Mouse (Mus musculus) midbrain, embryonic 10.5 days (tissue): ENCODE results near the gene Mucl3. TPM values are rescaled to one million over a fixed set of nuclear protein-coding genes. Genes with fewer than 3 reads are reported as not detected.

ENCODE experiments used
- DNase-seq: peaks from one replicate; pipeline ENCODE4 v3.0.0-alpha.2; 2017; ENCODE audit warnings: low spot score
- H3K27ac ChIP-seq: fragments of 300-500 bp; sonication (generic); replicated peaks from 2 replicates; pipeline ENCODE4 v1.5.1; 2016; ENCODE audit warnings: mild to moderate bottlenecking
- H3K27me3 ChIP-seq: fragments of 300-500 bp; sonication (generic); 2 replicates; pipeline ENCODE4 v1.6.1; 2016; ENCODE audit warnings: low read depth, mild to moderate bottlenecking; ENCODE audit not compliant: poor library complexity, severe bottlenecking
- H3K36me3 ChIP-seq: fragments of 300-500 bp; sonication (generic); 2 replicates; pipeline ENCODE4 v1.6.1; 2016; ENCODE audit warnings: mild to moderate bottlenecking, moderate library complexity
- H3K4me1 ChIP-seq: fragments of 300-500 bp; sonication (generic); 2 replicates; pipeline ENCODE4 v1.6.1; 2016
- H3K4me3 ChIP-seq: fragments of 300-500 bp; sonication (generic); 2 replicates; pipeline ENCODE4 v1.5.1; 2016; ENCODE audit warnings: mild to moderate bottlenecking, moderate library complexity
- H3K9me3 ChIP-seq: fragments of 300-500 bp; sonication (generic); replicated peaks from 2 replicates; pipeline ENCODE4 v1.6.1; 2016; ENCODE audit warnings: mild to moderate bottlenecking
- WGBS: fragments of 180-500 bp; shearing (Covaris S2); methylation state at CpG from one replicate; pipeline ENCODE4 v1.1.7; 2016; 5-methylcytosine and 5-hydroxymethylcytosine counted together
- polyA plus RNA-seq: library from polyadenylated mRNA; unstranded; fragments of >200 nt; fragmentation: Nextera tagmentation; extraction: Ambion mirVana; gene quantifications from 2 replicates; pipeline ENCODE4 v1.2.1, GENCODE M21; 2016

The Mucl3 gene
- polyA plus RNA-seq, 1 experiment from 2014 or later, result 0.22 TPM

DNA sequence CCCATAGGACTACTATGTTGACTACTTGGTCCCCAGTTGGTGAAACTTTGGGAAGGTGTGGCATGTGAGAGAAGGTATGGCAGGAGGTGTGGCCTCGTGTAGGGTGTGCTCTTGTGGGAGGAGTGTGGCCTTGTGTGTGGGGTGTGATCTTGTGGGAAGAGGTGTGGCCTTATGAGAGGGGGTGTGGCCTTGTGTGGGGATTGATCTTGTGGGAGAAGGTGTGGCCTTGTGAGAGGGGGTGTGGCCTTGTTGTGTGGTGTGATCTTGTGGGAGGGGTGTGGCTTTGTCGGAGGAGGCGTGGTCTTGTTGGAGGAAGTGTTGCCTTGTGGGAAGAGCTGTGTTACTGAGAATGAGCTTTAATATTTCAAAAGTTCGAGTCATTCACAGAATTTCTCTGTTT lies 26.4 kb downstream of the Mucl3 start:
- Histone ChIP-seq H3K4me3 (no peak overlapping the region), H3K36me3 (no peaks in the 10 kb centered on the region), H3K4me1 (no peaks in the 10 kb centered on the region), H3K9me3 (peaks cover 4% of the 10 kb centered on the region; the same call in 1 of the 2 replicates), H3K27ac (no peak overlapping the region), H3K27me3 (no peaks in the 10 kb centered on the region)
- no peak for DNase-seq
- 81% methylated on average over 4 of the region's 4 CpGs for WGBS

DNA sequence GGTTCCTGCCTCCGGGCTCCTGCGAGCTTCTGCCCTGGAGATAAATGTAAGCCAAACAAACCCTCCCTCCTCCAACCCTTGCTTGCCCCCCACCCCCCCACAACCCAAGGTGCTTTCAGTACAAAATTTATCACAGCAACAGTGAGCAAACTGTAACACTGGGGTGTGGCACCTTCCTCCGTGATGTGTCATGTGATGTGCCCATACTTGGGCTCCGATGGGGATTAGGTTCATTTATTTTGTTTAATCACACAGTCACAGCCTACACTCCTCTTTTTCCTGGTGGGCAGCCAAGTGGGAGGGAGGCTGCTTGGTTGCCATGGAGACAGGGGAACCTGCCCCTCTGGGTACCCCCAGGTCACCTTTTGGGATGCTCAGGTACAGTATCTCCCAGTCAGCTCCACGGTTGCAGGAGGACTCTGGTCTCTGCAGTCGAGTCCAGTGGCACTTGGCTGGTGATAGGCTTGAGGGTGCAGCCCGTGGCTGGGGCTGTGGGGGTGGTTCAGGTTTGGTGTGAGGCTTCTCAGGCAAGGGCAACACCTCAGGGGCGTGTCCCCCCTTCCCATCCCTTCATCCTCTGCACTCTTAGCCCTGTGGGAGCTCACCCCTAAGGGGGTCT lies 41.6 kb downstream of the Mucl3 start:
- WGBS, result 67% methylated on average over 8 of the region's 8 CpGs
- Histone ChIP-seq H3K27ac (no peak overlapping the region), H3K4me3 (no peak overlapping the region), H3K27me3 (no peaks in the 10 kb centered on the region), H3K9me3 (peaks cover 4% of the 10 kb centered on the region; the same call in 1 of the 2 replicates), H3K4me1 (0 out of 2 replicates have a peak, but pooled peaks cover 3% of the 10 kb centered on the region), H3K36me3 (no peaks in the 10 kb centered on the region)
- DNase-seq, result no peak

DNA sequence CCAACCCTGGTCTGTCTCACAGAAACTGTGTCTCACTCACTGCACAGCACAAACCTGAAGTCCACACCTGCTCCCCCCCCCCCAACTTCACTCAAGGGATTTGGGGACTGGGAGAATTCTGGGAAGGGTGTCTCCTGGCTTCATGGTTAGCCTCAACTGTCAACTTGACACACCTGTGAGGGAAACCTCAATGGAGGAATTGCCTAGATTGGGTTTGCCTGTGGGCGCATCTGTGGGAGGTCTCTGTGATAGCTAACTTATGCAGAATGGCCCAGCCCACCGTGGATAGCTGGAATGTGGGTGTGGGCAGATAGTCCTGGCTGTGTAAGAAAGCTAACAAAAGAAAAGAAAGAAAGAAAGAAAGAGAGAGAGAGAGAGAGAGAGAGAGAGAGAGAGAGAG lies 42.2 kb downstream of the Mucl3 start, which contains the start of gene Sfta2:
TSS of gene Sfta2 (plus strand) at position 301 of the 400 bp plus-strand sequence.
- Histone ChIP-seq H3K27ac (no peak within 1 kb of the TSS), H3K4me3 (no peak within 1 kb of the TSS), H3K9me3 (peaks cover 4% of the 10 kb centered on the region; the same call in 1 of the 2 replicates), H3K4me1 (0 out of 2 replicates have a peak, but pooled peaks cover 3% of the 10 kb centered on the region), H3K27me3 (no peaks in the 10 kb centered on the region), H3K36me3 (no peaks in the 10 kb centered on the region)
- WGBS, result 71% methylated on average over 2 of the region's 2 CpGs
- no peak for DNase-seq

DNA sequence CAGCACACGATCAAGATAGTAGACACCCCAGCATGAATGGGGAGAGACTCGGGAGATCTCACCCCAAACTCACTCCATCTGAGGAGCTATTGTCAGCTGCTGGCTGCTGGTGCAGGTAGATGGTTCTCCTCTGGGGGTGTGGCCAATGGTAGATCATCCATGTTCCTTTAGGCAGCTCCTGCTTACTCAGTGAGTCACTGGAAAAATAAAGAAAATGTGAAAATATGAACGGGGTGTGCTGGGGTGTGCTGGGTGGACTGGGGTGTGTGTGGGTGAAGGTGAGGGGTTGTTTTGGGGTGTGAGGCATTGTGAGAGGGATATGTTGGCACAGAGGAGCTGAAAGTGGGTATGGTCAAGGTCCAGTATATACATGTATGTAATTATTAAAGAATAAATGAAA lies 46.1 kb downstream of the Mucl3 start:
- Histone ChIP-seq H3K27ac (no peak overlapping the region), H3K4me3 (no peak overlapping the region), H3K36me3 (no peaks in the 10 kb centered on the region), H3K27me3 (no peaks in the 10 kb centered on the region), H3K9me3 (peaks cover 4% of the 10 kb centered on the region; the same call in 1 of the 2 replicates), H3K4me1 (0 out of 2 replicates have a peak, but pooled peaks cover 3% of the 10 kb centered on the region)
- no peak for DNase-seq
- 90% methylated on average over 3 of the region's 3 CpGs for WGBS

DNA sequence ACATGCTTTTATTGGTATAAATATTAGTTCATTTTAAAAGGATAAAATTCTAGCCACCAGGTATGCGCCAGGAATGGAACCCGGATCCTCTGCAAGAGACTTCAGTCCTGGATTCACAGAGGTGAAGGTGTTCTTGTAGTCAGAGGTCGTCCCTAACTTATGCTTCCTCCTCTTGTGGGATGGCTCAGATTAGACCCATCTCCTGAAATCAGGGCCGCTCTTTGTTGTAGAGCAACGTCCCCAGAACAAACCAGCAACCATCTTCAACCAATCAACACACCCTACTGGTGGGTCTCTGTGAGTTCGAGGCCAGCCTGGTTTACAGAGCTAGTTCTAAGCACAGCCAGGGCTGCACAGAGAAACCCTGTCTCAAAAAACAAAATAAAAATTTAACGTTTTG lies 49.0 kb downstream of the Mucl3 start:
- H3K36me3 ChIP-seq, result no peaks in the 10 kb centered on the region
- H3K27ac ChIP-seq, result no peak overlapping the region
- peaks cover 4% of the 10 kb centered on the region; the same call in 1 of the 2 replicates for H3K9me3 ChIP-seq
- no peaks in the 10 kb centered on the region for H3K4me1 ChIP-seq
- DNase-seq, result no peak
- H3K27me3 ChIP-seq, result no peaks in the 10 kb centered on the region
- no peak overlapping the region for H3K4me3 ChIP-seq
- 86% methylated on average over 7 of the region's 7 CpGs for WGBS

DNA sequence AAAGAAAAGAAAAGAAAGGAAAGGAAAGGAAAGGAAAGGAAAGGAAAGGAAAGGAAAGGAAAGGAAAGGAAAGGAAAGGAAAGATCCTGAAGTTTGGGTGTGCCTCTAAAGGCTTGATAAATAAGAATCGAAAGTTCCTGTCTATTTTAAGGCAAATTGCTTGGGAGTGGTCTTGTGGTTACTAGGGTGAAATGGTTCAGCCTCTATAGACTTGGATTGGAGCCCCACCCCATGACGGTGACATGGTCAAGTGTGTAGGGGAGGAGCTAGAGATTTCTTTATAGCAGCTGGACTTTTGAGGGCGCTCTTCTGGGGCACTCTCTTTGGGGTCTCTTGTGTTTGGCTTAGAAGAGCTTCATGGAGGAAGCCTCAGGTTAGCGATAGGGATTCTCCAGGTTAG lies 49.7 kb downstream of the Mucl3 start:
- no peaks in the 10 kb centered on the region for H3K4me1 ChIP-seq
- H3K36me3 ChIP-seq, result no peaks in the 10 kb centered on the region
- 43% methylated on average over 4 of the region's 4 CpGs for WGBS
- H3K27me3 ChIP-seq, result no peaks in the 10 kb centered on the region
- no peak overlapping the region for H3K27ac ChIP-seq
- DNase-seq, result no peak
- peaks cover 4% of the 10 kb centered on the region; the same call in 1 of the 2 replicates for H3K9me3 ChIP-seq
- H3K4me3 ChIP-seq, result no peak overlapping the region

DNA sequence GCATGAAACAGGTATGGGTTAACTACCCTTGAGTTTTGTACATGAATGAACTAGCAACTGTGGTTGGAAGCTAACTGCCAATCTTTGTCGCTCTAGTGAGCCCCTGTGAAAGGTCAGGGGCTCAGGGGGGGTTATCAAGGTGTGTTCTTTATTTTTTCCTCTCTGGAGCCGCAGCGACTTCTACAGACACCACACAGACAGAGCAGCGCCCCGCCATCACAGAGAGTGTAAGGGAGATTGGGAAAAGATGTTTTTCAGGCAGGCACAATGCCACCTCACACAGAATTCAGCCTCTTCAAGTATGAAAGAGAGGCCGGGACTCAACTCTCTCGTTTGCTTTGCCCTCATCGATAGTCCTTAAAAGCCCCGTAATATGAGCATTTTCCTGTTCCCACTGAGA lies 51.4 kb downstream of the Mucl3 start:
- Histone ChIP-seq H3K27me3 (no peaks in the 10 kb centered on the region), H3K27ac (no peak overlapping the region), H3K9me3 (peaks cover 2% of the 10 kb centered on the region; the same call in 1 of the 2 replicates), H3K36me3 (no peaks in the 10 kb centered on the region), H3K4me1 (peaks cover 6% of the 10 kb centered on the region), H3K4me3 (no peak overlapping the region)
- DNase-seq, result no peak
- 92% methylated on average over 9 of the region's 9 CpGs for WGBS

DNA sequence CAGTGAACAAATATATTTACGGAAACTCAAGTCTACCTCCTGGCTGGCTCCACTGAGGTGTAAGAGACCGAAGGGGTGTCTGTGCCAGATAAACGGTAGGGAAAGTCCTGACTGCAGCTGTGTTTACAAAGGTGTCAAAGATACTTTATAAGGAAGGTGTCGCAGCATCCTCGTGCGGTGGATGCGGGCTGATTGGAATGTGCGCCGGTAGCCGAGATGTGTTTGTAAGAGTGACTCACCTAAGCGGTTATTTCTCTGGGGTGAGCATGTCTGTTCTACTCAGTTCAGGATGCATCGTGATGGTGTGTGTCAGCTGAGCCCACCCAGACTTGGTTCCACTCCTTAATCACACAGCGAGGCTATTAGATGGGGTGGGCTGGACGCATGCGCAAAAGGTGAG lies 51.8 kb downstream of the Mucl3 start:
- H3K27me3 ChIP-seq, result no peaks in the 10 kb centered on the region
- H3K36me3 ChIP-seq, result no peaks in the 10 kb centered on the region
- H3K4me3 ChIP-seq, result no peak overlapping the region
- no peaks in the 10 kb centered on the region; the same call in 1 of the 2 replicates for H3K9me3 ChIP-seq
- 95% methylated on average over 15 of the region's 15 CpGs for WGBS
- peaks cover 6% of the 10 kb centered on the region for H3K4me1 ChIP-seq
- no peak overlapping the region for H3K27ac ChIP-seq
- no peak for DNase-seq

DNA sequence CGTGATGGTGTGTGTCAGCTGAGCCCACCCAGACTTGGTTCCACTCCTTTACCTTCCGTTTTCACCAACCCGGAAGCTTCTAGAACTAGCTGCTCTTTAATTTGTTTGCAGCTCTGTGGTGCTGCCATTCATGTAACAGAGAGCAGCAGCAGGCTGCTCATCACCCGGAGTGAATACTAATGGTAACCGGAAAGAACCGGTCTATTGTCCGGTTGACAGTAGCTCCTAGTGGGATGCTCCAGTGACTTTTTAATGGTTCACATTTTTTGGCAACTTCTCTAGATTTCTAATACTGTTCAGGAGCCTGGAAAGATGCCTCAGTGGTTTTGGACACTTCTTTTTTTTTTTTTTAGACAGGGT lies 52.3 kb downstream of the Mucl3 start:
- no peak overlapping the region for H3K27ac ChIP-seq
- no peaks in the 10 kb centered on the region for H3K36me3 ChIP-seq
- 93% methylated on average over 7 of the region's 7 CpGs for WGBS
- H3K4me1 ChIP-seq, result peaks cover 6% of the 10 kb centered on the region
- no peak for DNase-seq
- no peak overlapping the region for H3K4me3 ChIP-seq
- no peaks in the 10 kb centered on the region; the same call in 1 of the 2 replicates for H3K9me3 ChIP-seq
- H3K27me3 ChIP-seq, result no peaks in the 10 kb centered on the region

DNA sequence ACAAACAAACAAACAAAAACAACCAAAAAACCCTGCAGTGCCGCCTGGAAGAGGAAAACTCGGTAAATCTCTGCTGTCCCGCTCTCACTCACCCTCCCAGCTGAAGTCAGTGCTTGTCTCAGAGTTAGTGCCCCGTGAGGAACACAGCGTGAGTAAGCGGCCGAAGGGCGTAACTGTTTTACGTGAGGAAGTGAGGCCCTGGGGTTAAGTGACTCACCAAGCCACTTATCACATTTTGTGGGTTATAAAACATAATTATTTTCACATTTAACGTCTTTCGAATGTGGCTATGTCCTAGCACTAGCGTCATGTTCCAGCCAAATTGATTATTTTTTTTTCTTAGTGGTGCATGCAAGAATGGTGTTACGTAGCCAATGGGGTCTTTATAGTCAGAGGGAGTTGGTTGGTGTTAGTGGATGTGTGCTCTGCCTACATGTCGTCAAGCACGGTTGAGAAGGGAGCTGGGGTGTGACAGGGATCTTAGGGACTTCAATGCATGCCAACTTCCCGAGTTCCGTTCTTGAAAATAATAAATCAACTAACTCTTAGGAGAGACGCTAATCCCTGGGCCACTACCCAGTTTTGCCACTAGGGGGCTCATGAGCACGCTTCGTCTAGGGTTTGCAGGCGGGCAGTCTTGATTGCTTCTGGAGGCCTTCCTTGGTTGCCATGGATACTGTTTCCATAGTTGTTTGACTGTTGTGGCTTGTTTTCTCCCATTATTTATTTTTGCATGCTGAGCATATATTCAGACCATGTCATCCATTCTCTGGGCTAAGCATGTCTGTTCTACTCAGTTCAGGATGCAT lies 52.9 kb downstream of the Mucl3 start:
- 57% methylated on average over 21 of the region's 21 CpGs for WGBS
- Histone ChIP-seq H3K4me1 (peaks cover 6% of the 10 kb centered on the region), H3K27ac (no peak overlapping the region), H3K4me3 (no peak overlapping the region), H3K36me3 (no peaks in the 10 kb centered on the region), H3K27me3 (peaks cover 5% of the 10 kb centered on the region), H3K9me3 (no peaks in the 10 kb centered on the region; the same call in 1 of the 2 replicates)
- peak; percentile 80 for DNase-seq

DNA sequence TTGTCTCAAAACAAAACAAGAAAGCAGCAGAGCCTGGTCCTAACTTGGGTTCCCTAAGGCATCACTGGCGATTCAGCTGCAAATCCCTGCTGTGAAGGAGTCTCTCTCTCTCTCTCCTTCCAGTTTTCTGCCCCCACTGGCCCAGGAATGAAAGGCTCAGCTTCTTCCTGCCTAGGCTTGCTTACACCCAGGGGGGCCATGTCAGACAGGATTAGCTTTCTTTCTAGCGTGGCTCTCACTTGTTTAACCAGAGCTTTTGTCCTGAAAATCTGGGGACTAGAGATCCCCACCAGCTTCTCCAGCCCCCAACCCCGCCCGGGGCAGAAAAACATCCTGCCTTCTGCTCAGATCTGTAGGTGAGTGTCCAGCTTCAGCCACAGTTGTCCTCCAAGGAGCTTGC lies 55.1 kb downstream of the Mucl3 start:
- Histone ChIP-seq H3K9me3 (no peaks in the 10 kb centered on the region; the same call in 1 of the 2 replicates), H3K4me3 (no peak overlapping the region), H3K27ac (no peak overlapping the region), H3K36me3 (no peaks in the 10 kb centered on the region), H3K4me1 (peaks cover 10% of the 10 kb centered on the region), H3K27me3 (peaks cover 11% of the 10 kb centered on the region)
- WGBS, result 4% methylated on average over 4 of the region's 4 CpGs
- peak; percentile 28 for DNase-seq

DNA sequence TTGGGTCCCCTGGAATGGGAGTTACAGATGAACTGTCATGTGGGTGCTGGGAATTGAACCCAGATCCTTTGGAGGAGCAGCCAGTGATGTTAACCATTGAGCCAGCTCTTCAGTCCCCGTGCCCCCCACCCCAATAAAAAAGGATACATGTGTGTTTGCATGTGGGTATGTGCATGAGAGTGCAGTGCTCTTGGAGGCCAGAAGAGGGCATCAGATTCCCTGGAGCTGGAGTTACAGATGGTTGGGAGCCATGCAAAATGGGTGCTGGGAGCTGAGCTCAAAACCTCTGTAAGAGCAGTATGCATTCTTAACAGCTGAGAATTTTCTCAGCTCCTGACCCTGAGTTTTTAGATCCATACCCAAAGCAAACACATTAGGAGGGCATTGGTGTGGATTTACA lies 56.2 kb downstream of the Mucl3 start:
- H3K4me1 ChIP-seq, result peaks cover 10% of the 10 kb centered on the region
- no peaks in the 10 kb centered on the region; the same call in 1 of the 2 replicates for H3K9me3 ChIP-seq
- H3K27ac ChIP-seq, result no peak overlapping the region
- peaks cover 11% of the 10 kb centered on the region for H3K27me3 ChIP-seq
- H3K4me3 ChIP-seq, result no peak overlapping the region
- 95% methylated on average over 1 of the region's 1 CpGs for WGBS
- H3K36me3 ChIP-seq, result no peaks in the 10 kb centered on the region
- no peak for DNase-seq
